Mouse (Mus musculus) C2C12 (cell line): ENCODE data around the gene Gon7.

Source experiments
- CTCF ChIP-seq: IDR thresholded peaks from one replicate; pipeline ENCODE4 v1.5.1; 2011; ENCODE audit not compliant: control insufficient read depth, insufficient read depth, insufficient read length
- FOSL1 ChIP-seq: IDR thresholded peaks from one replicate; pipeline ENCODE4 v1.8.0; 2011; ENCODE audit warnings: mild to moderate bottlenecking, low read length; ENCODE audit not compliant: poor library complexity, insufficient read depth, severe bottlenecking
- MAX ChIP-seq: IDR thresholded peaks from one replicate; pipeline ENCODE4 v1.6.1; 2011; ENCODE audit warnings: mild to moderate bottlenecking, control low read depth
- MYOD1 ChIP-seq: IDR thresholded peaks from one replicate; pipeline ENCODE4 v1.6.1; 2011; ENCODE audit warnings: low read depth; ENCODE audit not compliant: control insufficient read depth, insufficient read length
- USF1 ChIP-seq: IDR thresholded peaks from one replicate; pipeline ENCODE4 v1.6.1; 2011; ENCODE audit warnings: low read depth, mild to moderate bottlenecking, control low read depth, moderate library complexity

DNA sequence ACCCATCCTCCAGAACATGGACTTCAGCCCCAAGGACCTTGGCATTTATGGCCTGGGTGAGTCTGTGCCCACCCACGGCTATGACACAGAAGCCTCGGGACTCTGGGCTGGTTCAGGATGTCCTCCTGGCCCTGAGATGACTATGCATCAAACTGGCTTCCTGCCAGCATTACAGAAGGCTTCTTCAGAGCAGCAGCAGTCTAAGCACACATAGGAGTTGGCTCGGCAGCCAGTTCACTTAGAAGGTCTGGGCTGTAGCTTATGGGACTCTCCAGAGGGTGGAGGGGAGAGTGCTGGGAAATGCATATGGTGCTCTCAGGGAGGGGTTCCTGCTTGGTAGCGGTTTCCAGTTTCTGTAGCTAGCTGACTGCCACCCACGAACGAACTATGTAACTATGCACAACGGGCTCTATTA, 31.8 kb downstream of the Gon7 start:
- TF ChIP-seq CTCF: no peak
- no peak for TF ChIP-seq MYOD1
- TF ChIP-seq MAX: no peak
- TF ChIP-seq FOSL1: no peak
- no peak for TF ChIP-seq USF1
